Mouse (Mus musculus) monocyte, adult 5-6 weeks (primary cell): ENCODE measurements around the gene Lmna. TPM values are rescaled to one million over a fixed set of nuclear protein-coding genes. Genes with fewer than 3 reads are reported as not detected.
A peak's percentile ranks its signal among the peaks of the same experiment; 100 is the strongest.

Experiments used
- ATAC-seq: fragments of 153-309, 156-312 bp; replicated peaks from 2 replicates; pipeline ENCODE4 v1.8.0; 2017; ENCODE audit warnings: mild to moderate bottlenecking; ENCODE audit not compliant: low TSS enrichment, insufficient number of reproducible peaks, severe bottlenecking, poor library complexity, low FRiP score
- total RNA-seq: library from RNA; stranded (forward); fragments of 200-1000, 200-491, 200-594 nt; gene quantifications from 3 replicates; pipeline ENCODE4 v1.2.3, GENCODE M21; 2017

The Lmna gene
- total RNA-seq, 1 experiment from 2014 or later: 40.8 TPM

DNA sequence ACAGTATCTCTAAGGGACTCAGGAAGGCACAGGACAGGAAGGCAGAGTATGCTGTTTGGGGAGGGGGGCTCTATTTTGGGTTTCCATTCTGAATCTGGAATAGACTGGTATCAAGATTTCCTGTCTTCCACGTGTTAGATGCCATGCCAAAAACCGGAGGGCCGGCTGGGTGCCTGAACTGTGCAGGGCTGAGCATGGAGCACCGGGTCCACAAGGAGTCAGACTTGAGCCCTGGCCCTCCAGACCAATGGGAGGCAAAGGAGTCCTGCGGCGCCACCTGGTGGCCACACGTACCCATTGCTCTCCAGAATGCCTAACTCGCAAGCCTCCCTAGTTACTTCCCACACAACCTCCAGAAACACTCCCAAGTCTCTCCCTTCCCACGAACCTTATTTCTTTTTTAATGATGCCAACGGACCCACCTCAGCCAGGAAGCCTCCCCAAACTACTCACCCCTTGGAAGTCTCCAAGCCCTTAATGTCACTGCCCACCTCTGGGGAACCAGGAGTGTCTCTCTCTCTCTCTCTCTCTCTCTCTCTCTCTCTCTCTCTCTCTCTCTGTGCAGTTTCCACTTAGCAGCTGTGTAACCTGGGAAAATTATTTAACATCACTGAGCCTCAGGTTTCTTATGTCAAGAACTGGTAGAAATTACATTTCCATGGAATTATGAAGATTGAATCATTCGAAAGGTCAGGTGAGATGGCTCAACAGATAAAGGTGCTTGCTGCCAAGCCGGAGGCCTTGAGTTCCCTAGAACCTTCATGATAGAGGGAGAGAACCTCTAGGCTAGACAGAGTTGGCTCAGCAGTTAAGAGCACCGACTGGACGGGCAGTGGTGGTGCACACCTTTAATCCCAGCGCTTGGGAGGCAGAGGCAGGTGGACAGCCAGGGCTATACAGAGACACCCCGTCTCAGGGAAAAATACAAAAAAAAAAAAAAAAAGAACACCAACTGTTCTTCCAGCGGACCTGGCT is 16.7 kb upstream of the Lmna start:
- peak; percentile 90 for ATAC-seq

DNA sequence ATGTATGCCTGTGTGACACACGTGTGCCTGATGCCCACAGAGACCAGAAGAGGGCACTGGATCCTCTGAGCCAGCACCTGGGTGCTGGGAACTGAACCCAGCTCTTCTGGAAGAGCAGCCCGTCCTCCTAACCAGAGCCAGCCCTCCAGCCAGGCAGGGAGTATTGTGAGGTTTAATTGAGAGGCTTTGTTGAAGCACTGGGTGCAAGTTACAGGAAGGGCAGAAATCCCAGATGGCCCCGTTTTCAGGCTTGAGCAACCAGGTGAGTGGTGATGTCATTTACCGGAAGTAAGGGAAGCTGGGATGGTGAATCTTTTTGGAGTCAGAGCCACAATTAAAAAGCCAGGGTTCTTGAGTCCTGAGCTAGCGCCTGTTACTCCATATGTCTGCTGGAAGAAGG is 15.3 kb upstream of the Lmna start:
- no peak for ATAC-seq

DNA sequence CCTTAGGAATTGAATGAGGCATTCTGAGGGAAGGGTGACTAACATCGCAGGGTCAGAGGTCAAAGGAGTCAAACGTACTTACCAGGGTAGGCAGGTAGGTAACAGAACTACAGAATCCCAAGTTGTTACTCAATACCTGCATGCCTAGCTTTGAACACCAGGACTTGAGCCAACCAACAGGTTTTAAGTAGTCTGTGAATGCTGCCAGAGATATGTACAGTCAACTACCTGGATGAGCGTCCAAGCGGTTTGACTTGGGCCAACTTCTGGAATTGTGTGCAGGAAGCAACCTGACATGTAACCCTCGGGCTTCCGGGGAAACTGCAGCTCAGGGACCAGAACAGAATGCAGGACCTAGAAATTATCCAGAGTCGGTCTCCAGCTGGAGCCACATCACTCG is 13.3 kb upstream of the Lmna start:
- ATAC-seq: no peak

DNA sequence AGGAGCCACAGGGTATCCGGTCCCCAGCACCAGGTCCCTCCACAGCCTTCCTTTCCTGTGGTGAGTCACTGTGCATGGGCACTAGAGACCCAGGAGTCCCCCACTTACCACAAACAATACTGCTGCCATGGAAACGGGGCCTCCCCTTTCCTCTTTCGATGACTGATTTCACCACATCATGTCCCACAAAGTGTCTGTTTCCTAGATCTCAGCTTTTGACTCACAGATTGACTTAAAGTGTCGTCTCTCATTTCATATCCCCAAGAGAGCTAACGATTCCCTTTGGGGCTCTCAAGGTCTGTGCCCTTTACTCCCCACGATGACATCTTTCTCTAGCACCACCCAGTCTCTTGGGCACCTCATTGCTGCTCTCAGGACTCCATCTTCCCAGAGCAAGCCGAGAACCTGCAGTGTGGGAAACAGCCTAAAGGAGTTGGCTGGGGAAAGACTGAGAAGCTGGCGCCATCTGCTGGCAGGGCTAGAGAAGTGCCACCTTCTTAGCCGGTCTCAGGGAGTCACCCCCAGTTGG is 12.1 kb upstream of the Lmna start:
- peak; percentile 66 for ATAC-seq

GRCm38 (mm10) chr3:88521156-88521555 is 11.4 kb upstream of the Lmna start:
- no peak for ATAC-seq

DNA sequence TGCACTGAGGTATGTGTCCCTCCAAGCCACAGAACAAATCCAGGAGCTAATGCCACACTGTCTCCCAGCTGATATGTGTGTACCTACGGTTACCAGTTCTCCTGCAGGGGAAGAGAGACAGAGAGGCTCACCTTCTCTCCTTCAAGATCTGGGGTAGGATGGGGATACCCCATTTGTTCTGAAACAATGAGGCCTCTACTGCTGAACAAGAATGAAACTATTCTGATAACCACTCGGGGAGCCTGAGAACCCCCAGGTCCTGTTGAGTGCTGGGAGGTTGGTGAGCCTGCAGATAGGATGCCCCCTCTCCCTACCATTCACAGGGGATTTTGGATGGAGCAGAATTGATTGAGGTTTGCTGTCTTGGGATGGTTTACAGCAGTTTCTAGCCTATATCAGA is 10.3 kb upstream of the Lmna start:
- no peak for ATAC-seq

DNA sequence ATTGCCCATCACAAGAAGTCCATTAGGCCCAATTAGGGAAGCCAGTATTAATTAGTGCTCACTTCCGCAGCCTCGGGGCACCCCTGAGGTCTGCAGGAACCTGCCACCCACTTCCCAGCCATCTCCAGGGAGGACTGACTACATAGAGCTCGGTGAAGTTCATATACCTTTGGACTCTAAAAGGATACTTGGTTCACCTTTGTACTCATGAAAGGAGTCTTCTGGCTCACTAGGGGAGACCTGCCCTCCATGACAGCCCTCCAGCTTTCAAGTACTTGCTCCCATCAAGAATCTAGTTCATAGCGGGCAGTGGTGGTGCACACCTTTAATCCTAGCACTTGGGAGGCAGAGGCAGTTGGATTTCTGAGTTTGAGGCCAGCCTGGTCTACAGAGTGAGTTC is 8.7 kb upstream of the Lmna start:
- no peak for ATAC-seq

- ATAC-seq: no peak
Observed at GRCm38 (mm10) chr3:88516407-88516806, 6.7 kb upstream of the Lmna start.

- no peak for ATAC-seq
Observed at GRCm38 (mm10) chr3:88515095-88515386, 5.3 kb upstream of the Lmna start.

DNA sequence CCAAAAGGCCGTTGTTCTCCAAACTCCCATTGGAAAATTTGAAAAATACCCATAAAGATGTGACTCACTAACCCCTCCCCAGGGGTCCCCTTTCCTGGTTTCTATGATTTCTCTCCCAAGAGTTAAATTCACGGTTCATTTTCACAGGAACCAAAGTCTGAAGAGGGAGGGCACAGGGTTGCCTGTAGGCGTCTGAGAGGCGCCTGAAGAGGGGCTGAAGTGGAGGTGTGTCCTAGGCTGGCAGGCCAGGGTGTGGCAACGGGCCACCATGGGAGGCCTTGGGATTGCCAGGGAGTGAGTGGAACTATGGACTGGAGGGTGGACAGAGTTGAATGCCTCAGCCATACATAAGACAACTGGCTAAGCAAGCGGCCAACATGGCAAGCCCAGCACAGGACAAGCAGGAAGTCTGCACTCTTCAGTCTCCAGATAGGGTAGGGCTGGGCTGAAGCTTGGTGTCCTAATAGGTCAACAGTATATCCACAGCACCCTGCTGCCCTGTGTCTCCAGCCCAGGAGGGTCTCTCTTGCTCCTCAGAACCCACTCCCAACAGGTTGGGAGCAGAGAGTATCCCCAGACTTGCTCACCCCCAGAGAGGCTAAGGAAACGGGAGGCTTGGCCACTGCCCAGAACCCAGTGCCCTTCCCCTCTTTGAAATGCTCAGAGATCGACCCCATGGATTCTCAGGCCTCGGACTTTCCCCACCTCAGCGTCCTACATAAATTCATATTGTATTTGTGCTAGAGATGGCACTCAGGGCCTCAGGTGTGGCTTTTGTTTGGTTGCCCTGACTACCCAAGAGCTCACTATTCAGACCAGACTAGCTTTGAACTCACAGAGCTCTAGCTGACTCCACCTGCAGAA is 4.7 kb upstream of the Lmna start:
- no peak for ATAC-seq

GRCm38 (mm10) chr3:88513546-88514115 is 3.9 kb upstream of the Lmna start:
- ATAC-seq: 0 out of 2 replicates have a peak, but pooled peaks have one; percentile 13

- ATAC-seq: no peak
Observed at GRCm38 (mm10) chr3:88512896-88513545, 3.3 kb upstream of the Lmna start.

DNA sequence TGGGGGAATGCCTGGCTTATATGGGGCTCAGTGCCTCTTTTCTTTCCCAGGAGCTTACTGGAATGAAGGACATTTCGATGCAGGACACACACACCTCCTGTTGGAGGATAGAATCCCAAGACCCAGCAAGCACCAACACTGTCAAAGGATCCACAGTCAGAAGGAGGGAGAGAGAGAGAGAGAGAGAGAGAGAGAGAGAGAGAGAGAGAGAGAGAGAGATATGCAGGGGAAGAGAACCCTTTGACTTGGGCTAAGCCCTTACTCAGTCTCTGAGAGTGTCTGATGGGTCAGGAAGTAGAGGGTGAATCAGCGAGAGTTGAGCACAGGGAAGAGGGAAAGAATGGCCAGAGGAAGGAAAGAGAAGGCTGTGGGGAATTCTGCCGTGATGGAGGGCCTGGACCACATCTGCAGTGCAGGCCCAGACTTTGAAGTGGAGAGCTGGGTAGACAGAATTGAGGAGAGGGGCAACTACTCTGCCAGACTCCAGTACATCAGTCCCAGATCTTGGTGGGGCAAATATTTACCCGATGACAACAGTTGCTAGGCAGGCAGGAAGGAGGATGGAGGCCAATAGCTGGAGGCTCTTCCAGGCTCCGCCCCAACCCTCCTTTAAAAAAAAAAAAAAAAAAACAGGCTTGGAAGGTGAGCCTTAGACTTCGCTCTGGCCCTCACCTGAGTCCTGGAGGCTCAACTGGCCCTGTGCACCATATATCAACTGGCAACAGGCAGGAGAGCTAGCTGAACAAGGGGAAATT is 2.6 kb upstream of the Lmna start:
- ATAC-seq: no peak

DNA sequence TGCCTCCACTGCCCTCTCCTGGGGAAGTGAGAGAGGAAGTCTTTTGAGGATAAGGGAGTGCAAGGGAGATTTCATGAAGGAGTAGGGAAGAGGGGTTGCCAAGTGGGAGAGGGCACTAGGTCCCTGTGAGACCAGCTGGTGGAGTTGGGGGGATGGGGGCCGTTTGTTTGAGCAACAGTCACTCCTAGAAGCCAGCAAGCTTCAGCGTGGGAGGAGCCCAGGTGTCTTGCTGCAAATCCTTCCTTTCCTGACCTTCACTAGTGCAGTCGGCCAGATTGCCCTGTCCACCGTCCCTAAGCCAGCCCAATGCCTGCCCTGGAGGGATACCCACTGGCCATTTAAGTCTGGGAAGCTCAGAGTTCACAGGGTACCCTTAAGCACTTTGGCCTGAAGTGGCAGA is 1.8 kb upstream of the Lmna start:
- no peak for ATAC-seq

GRCm38 (mm10) chr3:88510421-88511289 is 899 bp upstream of the Lmna start:
- ATAC-seq: no peak

DNA sequence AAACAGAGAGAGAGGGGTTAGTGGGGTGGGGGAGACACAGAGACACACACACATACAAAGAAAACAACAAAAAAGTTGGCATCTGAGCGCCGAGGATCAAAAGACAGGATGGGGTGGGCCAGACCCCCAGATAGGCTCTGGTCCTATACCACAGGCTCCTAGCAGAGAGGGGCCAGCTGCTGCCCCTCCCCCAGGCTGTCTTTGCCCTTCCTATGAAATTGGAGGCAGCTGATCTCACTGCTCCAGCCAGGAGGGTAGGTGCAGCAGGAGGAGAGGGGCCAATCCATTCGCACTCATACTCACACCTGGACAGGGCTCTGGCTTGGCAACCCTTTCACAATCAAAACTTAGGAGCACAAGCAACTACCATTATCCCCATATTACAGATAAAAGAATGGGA is 506 bp downstream of the Lmna start:
- no peak for ATAC-seq

DNA sequence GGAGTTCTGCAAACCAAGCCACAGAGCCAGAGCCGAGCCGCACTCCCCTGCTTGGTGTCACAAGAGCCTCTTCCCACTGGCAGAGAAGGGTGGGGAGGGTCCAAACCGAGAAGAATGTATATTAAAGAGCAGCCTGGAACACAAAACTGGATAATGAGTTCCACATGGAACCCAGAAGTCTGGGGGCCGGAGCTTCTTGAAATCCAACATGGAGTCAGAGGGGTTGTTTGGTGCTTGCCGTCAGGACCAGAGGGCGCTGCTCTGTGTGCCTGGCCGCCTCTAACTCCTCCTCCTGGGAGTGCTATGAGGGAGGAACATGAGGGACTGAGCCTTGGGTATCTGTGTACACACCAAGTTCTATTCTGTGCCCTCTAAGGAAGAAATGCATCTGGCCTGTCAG is 4.0 kb downstream of the Lmna start:
- no peak for ATAC-seq
